24 mouse cellular contexts compared by ENCODE assay signal in genomic region chrX:139639744-139640143, GRCm38 (mm10).
"Had no signal": no experiment of that assay in that cellular context is flagged by ENCODE, and none has a peak within 500 bp of the region (broad histone marks: within the 10 kb centered on the region; RNA-seq: fewer than 3 reads in every experiment).

No protein-coding gene starts in this region.

- H3K36me3 ChIP-seq: heart, embryonic 13.5 days; heart, embryonic 15.5 days; hindbrain, embryonic 13.5 days; hindbrain, embryonic 15.5 days; limb, embryonic 13.5 days; limb, embryonic 15.5 days; liver, embryonic 13.5 days; liver, embryonic 15.5 days had no signal

- H3K27ac ChIP-seq: heart, adult 2 months; heart, embryonic 13.5 days; heart, embryonic 15.5 days; hindbrain, embryonic 13.5 days; hindbrain, embryonic 15.5 days; hindbrain, postnatal 0 days; limb, embryonic 13.5 days; limb, embryonic 15.5 days; liver, embryonic 13.5 days; liver, embryonic 15.5 days had no signal

- H3K9me3 ChIP-seq: heart, embryonic 13.5 days; heart, embryonic 15.5 days; hindbrain, embryonic 13.5 days; hindbrain, embryonic 15.5 days; limb, embryonic 13.5 days; limb, embryonic 15.5 days; liver, embryonic 13.5 days; liver, embryonic 15.5 days had no signal

- ATAC-seq: hindbrain, postnatal 0 days had no signal

- H3K4me3 ChIP-seq: heart, adult 2 months; heart, embryonic 13.5 days; heart, embryonic 15.5 days; hindbrain, embryonic 13.5 days; hindbrain, embryonic 15.5 days; limb, embryonic 13.5 days; limb, embryonic 15.5 days; liver, embryonic 13.5 days; liver, embryonic 15.5 days had no signal

- H3K4me1 ChIP-seq: heart, embryonic 15.5 days; hindbrain, embryonic 13.5 days; hindbrain, embryonic 15.5 days; limb, embryonic 13.5 days; limb, embryonic 15.5 days; liver, embryonic 13.5 days; liver, embryonic 15.5 days had no signal

- H3K27me3 ChIP-seq: heart, embryonic 13.5 days; heart, embryonic 15.5 days; limb, embryonic 15.5 days; liver, embryonic 13.5 days; liver, embryonic 15.5 days had no signal

- H3K9ac ChIP-seq: heart, embryonic 13.5 days; heart, embryonic 15.5 days; hindbrain, embryonic 13.5 days; hindbrain, embryonic 15.5 days; limb, embryonic 13.5 days; limb, embryonic 15.5 days; liver, embryonic 13.5 days; liver, embryonic 15.5 days had no signal

- H3K4me2 ChIP-seq: heart, embryonic 11.5 days; heart, embryonic 13.5 days; heart, embryonic 15.5 days; hindbrain, embryonic 13.5 days; hindbrain, embryonic 15.5 days; limb, embryonic 13.5 days; limb, embryonic 15.5 days; liver, embryonic 13.5 days; liver, embryonic 15.5 days had no signal

- DNase-seq: gastrocnemius, postnatal 14 days; gastrocnemius, postnatal 36 days; heart, adult 11 months; heart, adult 2 months; heart, postnatal 14 days; heart, postnatal 36 days; kidney, adult 18-20 months; kidney, adult 8-10 months; kidney, postnatal 10 days; kidney, postnatal 25 days; layer of hippocampus, adult 9-11 months; layer of hippocampus, postnatal 36 days; left cerebral cortex, postnatal 4 days; liver, embryonic 13.5 days; lung, adult 18-20 months had no signal
